14 mouse cellular contexts compared by ENCODE assay signal in genomic region chr1:65548830-65549229, GRCm38 (mm10).
DNase-seq lines count a peak whose midpoint lies in the region; ATAC-seq lines count a peak whose summit lies in the region.
"Had no signal": no experiment of that assay in that cellular context is flagged by ENCODE, and none has a peak within 500 bp of the region (broad histone marks: within the 10 kb centered on the region; RNA-seq: fewer than 3 reads in every experiment).

No protein-coding gene starts in this region.

- peak; percentile 36; the same call in 1 of the 2 replicates for ATAC-seq in frontal cortex, adult (ENCODE audit: low TSS enrichment)
- no peak for ATAC-seq in megakaryocyte progenitor cell, adult 5-6 weeks (replicated peaks; ENCODE audit: poor library complexity)
- ATAC-seq: midbrain, embryonic 16.5 days had no signal

- no peak for DNase-seq in frontal cortex, postnatal 10 days (ENCODE audit: low spot score in 2 of 2)
- DNase-seq in right cerebral cortex, adult 2 months (ENCODE audit: low spot score in 2 of 2): peak; percentile 21 to 37
- DNase-seq in right cerebral cortex, postnatal 14 days: no peak
- peak; percentile 84 to 92 for DNase-seq in cerebellum, postnatal 36 days
- no peak for DNase-seq in adrenal gland, postnatal 14 days
- DNase-seq in retina, embryonic 14.5 days (ENCODE audit: low spot score): no peak
- DNase-seq: adrenal gland, adult 8-10 months; B cell, adult 2 months; gastrocnemius, postnatal 25 days; kidney, postnatal 4 days; thymus, adult 18-20 months had no signal

Comparison
In these comparisons a context has a peak if more than half of its experiments do, and no peak if none do; other contexts are left out.
1. DNase-seq: peak in right cerebral cortex, adult 2 months (2 of 2) and cerebellum, postnatal 36 days (2 of 2); none in frontal cortex, postnatal 10 days (0 of 2), right cerebral cortex, postnatal 14 days (single experiment), adrenal gland, postnatal 14 days (single experiment) and retina, embryonic 14.5 days (single experiment).